Mouse (Mus musculus) retina, postnatal 7 days (tissue): Measurements from ENCODE around the gene Gpn2.
A peak's percentile ranks its signal among the peaks of the same experiment; 100 is the strongest.

ENCODE experiments used
- DNase-seq: peaks from one replicate; pipeline ENCODE4 v3.0.0-alpha.2; 2012; ENCODE audit warnings: low read depth, low spot score

The Gpn2 gene

DNA sequence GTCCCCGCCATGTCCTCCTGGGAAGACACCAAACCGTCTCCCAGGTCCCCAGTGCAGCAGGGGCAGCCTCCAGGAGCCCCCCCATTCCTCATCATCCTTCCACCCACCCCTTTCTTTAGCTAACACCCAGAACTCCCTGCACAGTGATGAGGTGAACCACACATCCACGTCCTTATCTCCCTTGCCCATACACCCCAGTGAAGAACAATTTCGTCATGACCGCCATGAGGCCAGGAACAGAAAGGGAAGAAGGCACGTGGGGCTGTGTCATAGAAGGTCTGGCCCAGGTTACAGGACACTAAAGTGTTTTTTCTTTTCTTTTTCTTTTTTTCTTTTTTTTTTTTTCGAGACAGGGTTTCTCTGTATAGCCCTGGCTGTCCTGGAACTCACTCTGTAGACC lies 40.7 kb downstream of the Gpn2 start:
- no peak for DNase-seq

DNA sequence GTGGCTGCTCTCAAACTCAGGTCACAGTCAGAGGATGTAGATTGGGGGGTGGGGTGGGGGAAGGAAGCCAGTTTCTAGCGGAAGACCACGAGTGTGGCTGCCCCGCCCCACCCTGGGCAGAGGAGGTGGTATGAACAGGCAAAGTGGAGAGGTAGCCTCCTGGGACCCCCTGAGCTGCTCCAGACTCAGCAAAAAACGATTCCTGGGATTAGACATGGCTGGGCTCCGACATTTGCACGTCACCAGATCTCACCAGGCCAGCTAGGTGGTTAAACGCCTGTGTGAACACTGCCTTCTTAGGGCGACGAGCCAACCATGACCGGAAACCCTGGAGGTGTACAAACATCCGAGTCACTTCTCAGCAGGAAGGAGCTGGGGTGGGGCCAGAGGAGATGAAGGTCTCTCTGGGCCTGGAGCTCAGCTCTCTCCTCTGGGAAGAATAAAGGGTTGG lies 41.5 kb downstream of the Gpn2 start:
- no peak for DNase-seq

GRCm38 (mm10) chr4:133626221-133626620 lies 42.1 kb downstream of the Gpn2 start:
- no peak for DNase-seq

DNA sequence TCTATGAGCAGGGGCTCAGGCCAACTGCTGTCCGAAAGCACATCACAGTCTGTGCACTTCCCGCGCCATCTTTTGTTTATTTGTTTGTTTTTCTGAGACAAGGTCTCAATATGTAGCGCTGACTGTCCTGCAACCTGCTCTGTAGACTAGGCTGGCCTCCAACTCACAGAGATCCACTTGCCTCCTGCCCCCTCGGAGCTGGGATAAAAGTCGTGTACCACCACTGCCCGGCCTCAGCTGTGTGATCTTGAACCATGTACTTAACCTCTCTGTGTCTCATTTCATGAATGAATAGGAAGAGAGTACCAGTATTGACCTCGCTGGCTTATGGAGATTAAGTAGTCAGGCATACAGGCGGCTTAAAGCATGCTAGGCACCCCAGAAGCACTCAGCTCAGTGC lies 42.5 kb downstream of the Gpn2 start:
- no peak for DNase-seq

DNA sequence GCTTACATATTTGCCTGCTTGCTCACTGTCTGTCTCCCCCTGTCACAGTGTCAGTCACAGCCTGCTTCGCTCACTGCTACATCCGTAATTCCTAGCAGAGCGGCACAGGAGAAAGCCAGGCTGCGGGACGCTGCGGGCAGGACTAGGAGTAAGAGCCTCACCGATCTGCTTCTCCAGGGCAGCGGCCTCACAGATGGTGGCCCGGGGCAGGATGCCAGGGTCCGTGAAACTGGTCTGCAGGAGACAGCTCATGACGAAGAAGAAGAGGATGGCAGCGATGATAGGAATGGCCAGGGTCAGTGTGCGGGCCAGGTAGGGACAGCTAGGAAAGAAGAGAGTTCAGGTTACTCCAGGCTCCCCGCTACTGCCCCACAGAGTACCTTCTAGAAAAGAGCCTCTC lies 42.9 kb downstream of the Gpn2 start:
- no peak for DNase-seq

DNA sequence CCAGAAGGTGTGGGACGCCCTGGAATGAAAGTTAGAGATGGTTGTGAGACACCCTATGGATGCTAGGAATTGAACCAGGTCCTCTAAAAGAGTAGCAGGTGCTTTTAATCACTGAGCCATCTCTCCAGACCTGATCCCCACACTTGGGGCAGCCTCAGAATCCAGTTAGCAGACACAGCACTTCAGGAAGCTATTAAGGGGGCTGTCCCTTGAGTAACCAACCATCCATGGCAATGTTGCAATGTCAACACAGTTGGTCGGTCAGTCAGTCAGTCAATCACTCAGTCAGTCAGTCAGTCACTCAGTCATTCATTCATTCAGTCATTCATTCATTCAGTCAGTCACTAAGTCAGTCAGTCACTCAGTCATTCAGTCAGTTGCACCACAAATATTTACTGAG lies 44.4 kb downstream of the Gpn2 start:
- no peak for DNase-seq

DNA sequence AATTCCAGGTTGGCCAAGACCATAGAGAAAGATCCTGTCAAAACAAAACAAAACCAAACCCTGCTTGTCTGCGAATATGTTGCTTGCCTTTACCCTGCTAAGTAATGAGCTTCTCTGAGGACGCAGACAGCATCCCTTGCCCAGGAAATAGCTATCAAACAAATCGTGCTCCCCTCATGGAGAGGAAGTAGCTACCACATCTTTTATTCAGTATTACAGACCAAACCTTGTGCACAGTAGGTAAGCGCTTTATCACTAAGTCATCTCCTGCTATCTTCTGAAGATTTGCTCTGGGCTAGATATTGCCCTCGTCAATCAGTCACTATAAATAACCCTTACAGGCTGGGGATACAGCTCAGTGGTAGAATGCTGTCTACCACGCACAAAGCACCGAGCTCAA lies 45.0 kb downstream of the Gpn2 start:
- DNase-seq, result no peak

DNA sequence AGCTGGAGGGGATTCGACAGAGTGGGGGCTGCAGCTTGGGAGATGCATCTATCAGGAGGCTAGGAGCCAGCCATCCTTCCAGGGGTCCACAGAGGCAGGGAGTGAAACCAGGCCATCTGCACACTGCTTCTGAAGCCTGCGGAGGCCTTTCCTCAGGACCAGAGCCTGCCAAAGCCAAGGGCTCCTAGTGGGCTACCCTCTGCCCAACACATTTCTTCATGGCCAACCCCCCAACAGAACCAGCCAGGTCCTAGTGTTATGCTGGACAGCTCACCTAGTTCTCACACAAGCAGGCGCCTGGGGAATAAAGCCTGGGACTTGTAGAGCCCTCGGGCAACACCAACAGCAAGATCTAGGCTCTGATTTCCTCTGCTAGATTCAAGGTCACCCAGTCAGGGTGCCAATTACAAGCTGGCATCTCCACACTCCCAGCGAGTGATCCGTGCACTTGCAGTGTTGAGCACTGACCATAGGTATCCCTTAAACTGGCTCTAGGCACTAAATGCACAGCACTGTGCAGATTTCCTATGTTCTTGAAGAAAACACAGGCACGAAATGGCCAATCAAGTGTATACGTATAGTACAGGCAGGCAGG lies 46.3 kb downstream of the Gpn2 start:
- DNase-seq, result no peak

GRCm38 (mm10) chr4:133631071-133631768 lies 47.1 kb downstream of the Gpn2 start:
- no peak for DNase-seq

DNA sequence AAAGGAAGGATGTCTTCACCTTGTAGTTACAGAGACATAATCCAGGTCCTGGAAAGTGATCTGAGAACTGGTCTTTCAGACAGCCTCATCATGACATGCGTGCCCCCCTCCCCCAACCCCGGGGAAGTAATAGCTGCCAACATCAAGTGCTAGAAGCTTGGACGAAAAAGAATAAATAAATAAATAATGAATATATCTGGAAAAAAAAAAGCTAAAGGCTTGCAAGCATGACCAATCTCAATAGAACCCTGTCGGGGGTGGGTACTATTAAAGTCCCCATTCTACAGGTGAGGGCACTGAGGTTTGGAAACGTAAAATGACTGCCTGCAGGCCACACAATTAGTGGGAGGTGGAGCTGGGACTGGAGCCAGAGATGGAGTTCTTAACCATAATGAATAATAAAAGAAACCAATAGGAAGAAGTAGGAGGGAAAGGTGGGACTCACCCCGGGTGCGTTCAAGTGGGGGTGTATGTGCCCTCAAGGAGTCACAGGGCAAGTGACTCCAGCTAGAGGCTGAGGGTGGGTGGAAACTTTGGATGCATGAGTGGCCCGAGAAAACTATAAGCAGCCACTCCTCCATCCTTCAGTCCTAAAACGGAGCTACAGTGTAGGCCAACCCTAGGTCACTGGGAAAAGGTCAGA lies 47.7 kb downstream of the Gpn2 start:
- no peak for DNase-seq

GRCm38 (mm10) chr4:133632483-133633327 lies 48.5 kb downstream of the Gpn2 start:
- DNase-seq, result no peak

DNA sequence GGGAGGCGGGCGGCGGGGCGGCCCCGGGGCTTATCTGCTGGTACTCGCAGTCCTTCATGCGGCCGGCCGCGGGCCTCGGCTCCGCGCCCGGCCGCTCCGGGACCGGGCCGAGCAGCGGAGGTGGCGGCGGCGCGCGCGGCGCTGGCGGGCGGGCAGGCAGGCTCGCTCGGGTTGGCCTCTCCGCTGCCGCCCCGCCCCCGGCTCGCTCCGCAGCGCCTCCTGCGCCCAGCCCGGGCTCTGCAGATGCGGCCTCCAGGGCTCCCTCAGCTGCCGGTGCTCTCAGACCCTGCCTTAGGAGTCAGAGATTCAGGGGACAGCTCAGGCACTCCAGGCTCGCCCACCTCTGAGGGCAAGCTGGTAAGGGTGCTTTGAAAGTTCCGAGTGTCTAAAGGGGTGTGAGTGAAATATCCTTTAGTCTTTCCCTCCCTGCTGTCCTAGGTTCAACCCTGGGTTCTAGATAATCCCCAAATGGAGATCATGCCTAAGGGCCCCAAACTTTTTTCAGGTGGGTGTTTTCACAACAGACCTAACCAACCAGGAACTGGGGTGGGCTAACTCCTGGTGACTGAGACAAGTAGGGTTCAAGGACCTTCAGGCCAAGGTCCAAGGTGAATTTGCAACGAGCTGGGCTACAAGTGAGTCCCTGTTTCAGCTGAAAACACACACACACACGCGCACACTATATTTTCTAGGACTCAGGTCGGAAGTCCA lies 49.3 kb downstream of the Gpn2 start:
- peak; percentile 72 for DNase-seq

DNA sequence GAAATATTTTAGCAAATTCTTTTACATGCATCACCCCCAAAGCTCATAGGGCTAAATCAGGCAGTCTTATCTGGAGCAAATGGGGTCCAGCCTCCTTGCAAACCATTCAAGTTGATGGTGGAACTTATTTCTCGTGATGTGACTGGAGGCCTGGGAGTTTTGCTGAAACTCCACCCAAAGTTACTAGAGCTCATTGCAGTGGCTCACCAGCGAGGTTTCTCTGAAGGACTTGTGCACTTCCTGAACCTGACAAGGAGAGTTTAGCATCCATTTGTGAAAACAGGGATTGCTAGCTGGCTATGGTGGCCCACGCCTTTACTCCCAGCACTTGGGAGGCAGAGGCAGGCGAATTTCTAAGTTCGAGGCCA lies 49.9 kb downstream of the Gpn2 start:
- DNase-seq, result no peak
